Mouse (Mus musculus) lung, postnatal 0 days (tissue): ENCODE measurements around the gene Plagl1.

Experiments
- CTCF ChIP-seq: IDR thresholded peaks from 2 replicates; pipeline ENCODE4 v1.5.1; 2016; ENCODE audit warnings: antibody characterized with exemption, mild to moderate bottlenecking
- EP300 ChIP-seq: IDR thresholded peaks from 2 replicates; pipeline ENCODE4 v1.6.1; 2016; ENCODE audit warnings: antibody characterized with exemption, mild to moderate bottlenecking, control low read depth

GRCm38 (mm10) chr10:13035270-13035669 lies 25.0 kb upstream of the Plagl1 start:
- no peak for TF ChIP-seq CTCF
- TF ChIP-seq EP300, result no peak
